Mouse (Mus musculus) right cerebral cortex, postnatal 25 days (tissue): ENCODE results near the gene Sh3bgrl2.

Experiments used
- DNase-seq: peaks from one replicate; pipeline ENCODE4 v3.0.0; 2022

Sh3bgrl2 gene

DNA sequence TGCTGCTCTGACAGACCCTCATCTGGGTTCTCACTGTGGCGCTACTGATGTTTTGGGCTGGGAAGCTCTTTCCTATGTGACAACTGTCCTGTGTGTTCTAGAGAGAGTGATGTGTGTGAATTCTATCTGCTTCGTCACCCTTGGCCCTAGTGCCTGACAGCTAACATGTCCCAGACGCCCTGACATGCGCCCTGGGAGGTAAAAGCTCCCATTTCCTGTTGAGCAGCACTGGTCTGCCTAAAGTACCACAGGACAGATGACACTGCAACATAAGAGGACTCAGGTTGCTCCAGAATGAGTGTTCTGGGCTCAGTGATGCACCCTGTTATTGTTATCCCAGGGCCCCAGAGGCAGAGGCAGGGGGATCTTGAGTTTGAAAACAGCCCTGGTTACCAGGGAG, 12.5 kb downstream of the Sh3bgrl2 start:
- no peak for DNase-seq

DNA sequence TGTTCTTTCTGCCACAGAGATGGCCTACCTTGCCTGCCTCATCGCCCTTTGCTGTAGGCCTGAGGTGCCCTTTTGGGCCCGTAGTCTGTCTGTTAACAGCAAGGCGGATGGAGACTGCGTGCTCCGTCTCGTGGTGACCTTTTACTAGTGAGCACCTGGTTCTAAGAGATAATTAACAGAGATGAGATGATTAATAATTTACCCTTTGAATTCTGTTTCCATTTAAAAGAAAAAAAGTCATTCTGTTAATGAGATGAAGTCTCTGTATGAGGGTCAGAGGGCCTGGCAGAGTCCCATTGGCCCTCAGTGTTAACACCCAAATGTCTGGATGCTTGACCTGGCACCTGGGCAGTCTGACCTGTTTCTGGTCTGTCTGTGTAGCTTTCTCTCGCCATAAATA, 14.8 kb downstream of the Sh3bgrl2 start:
- no peak for DNase-seq

DNA sequence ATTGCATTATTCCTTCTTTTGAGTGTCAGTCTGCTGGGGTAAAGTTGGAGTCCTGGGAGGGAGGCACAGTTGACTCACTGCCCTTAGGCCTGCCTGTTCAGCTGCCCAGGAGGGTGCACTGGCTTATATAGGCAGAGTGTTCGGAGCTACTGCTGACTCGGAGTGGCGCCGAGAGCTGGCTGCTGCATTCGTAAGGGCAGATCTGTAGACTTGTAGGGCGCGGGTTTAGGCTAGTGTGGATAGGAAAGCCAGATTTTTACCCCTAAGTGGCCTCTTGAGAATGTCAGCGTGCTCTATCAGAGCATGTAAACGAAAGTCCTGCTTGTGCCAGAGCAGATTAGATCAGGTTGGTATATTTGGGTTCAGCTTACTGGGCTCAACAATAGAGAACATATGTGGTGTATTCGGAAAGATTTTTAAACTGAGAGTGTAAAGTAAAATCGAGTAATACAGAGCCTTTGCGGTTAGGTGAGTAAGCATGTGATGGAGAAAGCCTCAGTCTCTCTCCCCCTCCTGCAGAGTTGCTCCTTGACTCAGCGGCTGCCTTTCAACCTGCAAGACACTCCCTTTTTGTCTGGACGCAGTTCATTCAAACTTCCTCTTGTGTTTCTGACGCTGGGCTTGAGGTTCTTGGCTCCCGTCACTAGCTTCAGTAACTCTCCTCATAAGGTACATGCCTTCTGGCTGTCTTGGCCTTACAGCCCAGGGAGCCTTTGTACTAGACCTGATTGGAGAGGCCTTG, 15.9 kb downstream of the Sh3bgrl2 start:
- no peak for DNase-seq

DNA sequence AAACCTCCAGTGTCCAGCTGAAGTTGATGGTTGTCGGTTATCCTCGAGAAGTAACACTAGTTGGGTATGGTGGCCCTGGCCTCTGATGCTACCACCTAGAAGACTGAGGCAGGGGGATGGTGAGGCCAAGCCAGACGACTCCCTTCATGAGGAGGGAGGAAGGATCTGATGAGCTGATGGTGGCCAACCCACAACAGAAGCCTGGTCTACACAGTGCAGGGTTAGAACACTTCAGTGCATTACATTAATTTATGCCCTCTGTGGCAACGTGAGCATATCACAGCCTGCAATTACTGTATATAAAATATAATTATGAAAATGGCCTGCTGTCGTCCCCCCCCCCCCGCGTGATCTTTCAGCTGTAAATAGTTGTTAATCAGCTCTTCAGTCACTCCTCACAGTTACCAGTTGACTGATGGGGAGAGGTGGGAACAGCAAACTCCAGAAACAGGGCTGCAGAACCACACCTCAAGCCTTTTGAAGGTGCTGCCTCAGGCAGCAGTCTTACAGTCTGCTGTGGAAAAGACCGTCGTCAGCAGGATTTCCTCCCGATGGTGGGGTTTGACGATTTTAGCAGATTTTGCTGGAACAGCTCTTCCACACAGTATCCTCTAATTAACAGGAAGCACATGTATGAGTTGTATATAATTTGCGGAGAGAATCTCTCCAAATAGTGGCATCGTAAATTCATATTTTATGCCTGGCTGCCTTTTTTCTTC, 17.0 kb downstream of the Sh3bgrl2 start:
- DNase-seq = no peak

DNA sequence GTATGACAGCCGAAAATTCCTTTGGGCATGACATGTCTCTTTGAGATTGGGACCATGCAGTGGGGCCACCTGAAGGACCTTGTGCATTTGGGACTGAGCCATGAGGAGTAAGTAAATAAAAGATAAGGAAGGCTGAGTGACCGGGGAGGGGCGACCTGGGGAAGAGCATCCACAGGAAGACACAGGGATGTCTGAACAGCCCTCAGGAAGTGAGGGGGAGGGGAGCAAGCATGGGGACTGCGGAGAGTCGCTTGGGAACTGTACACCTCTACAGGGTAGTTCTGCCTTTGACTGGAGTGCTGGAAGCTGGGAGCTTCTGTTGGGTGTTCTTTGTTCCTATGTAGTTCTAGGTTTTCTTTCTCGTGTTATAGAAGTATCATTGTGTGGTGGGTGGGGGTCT, 18.0 kb downstream of the Sh3bgrl2 start:
- DNase-seq = no peak

DNA sequence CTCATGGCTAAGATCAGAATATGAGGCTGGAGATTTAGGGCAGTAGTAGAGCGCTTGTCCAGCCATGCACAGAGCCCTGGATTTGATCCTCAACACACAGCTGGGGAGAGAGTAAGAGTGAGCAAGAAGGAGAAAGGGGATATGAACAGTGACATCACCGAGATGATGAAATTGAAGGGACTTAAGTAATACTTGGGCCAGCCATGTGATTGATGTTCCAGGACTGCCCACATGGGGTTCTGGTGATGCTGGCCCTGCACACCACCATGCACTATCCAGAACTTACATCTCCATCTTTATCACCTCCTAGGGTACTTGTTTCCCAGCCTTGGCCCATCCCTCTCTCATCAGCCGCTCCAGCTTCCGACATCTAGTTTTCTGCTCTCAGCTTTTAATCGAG, 20.0 kb downstream of the Sh3bgrl2 start:
- DNase-seq = no peak

DNA sequence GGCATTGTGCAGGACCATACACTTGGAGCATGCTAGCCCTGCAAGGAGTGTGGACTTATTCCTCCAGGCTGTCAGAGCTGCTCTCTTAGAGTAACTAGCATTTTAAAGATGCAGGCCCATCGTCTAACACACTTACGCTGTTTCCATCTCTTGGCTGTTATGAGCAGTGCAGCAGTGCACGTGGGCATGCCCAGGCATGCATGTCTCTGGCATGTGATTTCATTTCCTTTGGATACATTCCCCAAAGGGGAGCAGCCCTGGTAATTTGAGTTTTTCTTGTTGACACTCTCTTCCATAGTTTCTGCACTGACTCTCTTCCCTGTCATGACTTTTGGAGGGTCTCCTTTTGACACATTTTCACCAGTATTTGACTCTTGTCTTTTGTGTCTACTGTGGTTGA, 20.8 kb downstream of the Sh3bgrl2 start:
- DNase-seq = no peak

DNA sequence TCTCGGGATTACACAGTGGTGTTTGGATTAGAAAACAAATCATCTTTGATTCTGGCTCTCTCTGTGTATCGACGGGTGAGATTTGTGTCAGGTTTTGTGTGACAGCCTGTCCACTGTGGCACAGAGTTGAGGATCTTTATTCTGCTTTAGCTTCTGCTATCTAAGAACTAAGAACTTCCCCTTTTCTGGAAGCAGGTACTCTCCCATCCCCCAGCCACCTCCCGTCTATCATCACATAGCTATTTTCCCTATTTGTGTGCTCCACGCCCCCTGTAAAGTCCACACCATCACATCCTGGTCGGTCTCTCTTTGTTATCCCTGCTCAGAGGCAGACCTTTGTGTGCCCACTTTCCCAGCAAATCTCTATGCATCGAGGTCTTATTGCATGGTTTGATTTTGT, 21.8 kb downstream of the Sh3bgrl2 start:
- DNase-seq = no peak

DNA sequence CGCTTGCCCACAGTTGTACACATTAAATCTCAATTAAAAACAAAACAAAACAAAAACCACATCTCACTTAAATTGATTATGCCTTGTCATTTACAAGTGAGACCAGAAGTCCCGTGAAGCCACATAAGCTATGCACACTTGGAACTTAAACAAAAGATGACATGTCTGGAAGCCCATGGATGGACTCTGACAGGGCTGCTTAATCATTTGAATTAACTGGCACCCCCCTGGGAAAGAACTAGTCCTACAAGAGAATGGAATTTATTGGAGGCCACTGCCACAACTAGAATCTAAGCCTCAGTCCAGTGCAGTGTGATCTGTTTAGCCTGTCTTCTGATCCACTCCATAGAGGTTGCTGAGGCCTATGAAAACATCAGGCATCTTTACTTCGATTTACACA, 23.2 kb downstream of the Sh3bgrl2 start:
- no peak for DNase-seq

DNA sequence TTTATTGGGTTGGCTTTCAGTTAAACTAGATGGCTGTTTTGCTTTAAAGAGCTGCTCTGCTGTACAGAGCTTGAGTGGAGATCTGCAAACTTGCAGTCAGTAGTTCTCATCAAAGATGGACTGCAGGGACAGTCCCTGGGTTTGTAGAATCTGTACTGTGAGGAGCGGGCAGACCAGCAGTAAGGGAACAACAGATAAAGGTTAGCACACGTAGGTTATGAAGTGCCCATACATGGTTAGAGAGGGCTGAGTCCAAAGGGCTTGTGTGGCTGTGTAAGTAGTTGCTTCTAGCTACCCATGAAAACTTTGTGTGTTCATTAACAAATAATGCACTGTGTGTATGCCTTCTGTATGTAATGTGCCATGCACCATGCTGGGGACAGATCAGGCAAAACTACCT, 24.2 kb downstream of the Sh3bgrl2 start:
- DNase-seq = no peak

DNA sequence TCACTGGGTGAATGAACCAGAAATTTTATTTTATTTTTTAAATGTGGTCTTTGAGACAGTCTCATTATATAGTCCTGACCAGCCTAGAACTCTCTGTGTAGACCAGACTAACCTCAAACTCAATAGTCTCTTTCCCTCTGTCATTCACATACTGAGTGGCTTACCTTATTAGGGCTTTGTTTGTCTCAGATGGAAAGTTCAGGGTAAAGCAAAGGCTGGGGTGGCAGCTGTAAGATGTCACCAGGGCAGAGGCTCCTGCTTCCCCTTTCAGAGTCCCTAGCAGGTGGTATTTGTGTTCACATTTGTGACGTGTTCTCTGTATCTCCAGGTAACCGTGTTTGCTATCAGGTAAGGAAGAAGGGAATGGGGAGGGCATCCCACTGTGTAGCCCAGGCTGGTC, 24.7 kb downstream of the Sh3bgrl2 start:
- no peak for DNase-seq

DNA sequence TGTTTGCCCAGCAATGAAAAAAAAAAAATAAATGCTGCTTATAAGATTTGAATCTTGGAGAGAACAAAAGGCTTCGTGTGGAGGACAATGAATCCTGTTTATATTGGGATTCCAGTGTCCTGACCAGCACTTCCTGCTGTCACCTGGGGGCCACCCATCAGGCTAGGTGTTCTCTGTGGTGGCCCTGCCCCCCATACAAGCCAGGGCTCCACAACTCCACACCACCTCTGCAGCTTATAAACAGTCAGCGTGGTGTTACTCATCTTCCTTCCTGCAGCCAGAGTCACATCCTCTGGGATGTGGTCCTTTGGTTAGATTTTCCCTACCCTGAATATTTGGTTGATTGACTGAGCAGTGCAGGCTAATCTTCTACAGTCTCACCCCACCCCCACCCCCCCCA, 25.5 kb downstream of the Sh3bgrl2 start:
- no peak for DNase-seq

DNA sequence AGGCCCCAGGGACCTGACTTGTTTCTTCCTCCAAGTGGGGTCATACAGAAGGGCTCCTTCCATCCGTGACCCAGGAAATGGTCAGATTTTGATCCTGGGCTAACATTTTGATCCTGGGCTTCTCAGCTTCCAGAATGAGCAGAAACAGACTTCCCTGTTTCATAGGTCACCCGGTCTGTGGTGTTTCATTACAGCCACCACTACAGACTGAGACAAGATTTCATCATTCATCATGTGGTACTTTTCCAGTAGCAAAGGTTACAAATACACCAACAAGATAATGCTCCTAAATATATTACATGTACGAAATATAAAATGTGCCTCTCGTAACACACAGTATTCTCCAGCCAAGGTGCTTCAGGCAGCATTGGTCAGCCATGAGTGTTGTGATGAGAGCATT, 27.3 kb downstream of the Sh3bgrl2 start:
- no peak for DNase-seq

DNA sequence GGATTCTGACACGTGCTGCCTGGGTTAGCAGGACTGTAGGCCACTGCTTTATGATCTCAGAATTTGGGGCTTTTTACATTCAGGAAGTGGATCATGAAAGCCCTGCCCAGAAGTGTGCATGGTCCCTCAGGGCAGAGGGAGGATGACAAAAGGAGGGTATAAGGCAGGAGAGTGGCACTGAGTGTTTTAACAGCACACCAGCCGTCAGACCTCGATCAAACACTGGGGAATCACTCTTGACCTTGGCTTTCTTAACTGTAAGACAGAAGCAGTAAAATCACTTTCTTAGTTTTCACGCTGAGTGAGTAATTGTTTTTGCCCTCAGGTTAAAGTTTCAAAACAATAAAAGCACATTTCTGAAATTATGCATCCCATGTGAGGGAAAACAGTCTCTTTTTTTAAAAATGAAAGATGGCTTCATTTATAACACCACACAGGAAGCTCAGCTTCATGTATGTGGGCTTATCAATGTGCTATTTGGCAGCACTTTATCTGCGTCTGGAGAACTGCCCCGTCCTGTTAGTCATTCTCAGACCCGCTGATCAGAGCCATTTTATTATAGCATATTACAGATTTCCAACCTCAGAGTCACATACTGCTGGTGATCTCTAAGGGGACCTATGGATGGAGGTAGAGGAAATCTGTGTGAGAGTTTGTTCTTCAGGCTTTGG, 28.0 kb downstream of the Sh3bgrl2 start:
- DNase-seq = no peak

DNA sequence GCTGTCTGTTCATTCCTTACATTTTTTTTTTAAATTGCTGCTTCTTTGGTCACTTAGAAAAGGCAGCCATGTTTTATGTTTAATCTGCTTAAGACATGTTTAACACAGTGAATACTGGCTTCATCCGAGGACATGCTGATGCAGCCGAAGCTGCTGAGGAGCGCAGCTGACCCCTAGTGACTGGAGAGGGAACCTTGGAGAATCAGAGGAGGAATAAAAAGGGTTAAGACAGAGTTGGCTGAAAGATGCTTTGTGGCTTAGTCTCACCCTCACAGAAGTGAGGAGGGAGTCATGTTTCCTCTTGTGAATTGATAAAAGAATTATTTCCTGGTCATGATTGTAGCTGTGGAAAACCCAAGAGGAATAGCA, 28.5 kb downstream of the Sh3bgrl2 start:
- no peak for DNase-seq

DNA sequence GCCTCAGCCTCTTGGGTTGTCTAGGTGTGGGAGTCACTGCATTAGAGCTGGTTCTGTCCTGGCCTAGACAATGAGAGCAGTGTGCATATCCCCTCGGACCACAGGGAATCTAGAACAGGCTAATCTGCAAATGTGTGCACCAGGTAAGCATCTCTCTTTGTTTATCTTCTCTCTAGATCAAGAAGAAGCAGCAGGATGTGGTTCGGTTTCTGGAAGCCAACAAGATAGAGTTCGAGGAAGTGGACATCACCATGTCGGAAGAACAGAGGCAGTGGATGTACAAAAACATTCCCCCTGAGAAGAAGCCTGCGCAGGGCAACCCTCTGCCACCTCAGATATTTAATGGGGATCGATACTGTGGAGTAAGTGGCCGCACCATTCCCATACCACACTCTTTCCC, 29.1 kb downstream of the Sh3bgrl2 start:
- no peak for DNase-seq

DNA sequence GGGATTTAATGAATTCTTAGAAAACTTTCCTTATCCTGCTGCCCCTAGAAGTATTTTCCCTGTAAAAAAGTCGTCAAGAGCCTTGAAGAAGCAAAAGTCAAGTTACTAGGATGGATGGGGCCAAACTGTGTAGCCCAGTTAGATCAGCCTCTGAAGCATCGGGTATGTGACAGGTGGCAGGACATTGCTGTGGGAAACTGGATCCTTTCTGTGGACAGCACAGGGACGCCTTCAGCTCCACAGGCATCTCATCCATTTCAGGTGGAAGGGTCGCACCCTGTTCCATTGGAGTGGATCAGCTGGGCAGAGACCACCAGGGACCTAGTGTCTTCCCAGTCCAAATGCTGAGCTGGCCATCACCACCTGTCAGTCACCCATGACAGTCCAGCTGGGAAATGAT, 30.9 kb downstream of the Sh3bgrl2 start:
- DNase-seq = no peak

DNA sequence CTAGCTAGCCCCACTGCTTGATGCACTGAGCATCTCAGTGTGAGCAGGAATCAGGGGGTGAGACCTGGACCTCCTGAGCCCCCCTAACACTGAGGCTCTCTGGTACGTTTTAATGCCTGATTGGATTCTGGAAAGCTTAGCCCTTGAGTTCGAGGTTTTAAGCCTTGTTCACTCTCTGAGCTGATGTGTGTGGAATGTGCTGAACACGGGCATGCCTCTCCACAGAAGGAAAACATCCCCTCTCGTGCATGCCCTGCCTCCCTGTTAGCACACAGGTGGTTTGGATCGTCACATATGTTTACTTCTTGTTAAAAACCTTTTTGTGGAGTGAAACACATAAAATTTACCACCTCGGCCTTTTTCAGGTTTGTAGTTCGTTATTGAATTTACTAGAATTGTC, 34.6 kb downstream of the Sh3bgrl2 start:
- DNase-seq = no peak

DNA sequence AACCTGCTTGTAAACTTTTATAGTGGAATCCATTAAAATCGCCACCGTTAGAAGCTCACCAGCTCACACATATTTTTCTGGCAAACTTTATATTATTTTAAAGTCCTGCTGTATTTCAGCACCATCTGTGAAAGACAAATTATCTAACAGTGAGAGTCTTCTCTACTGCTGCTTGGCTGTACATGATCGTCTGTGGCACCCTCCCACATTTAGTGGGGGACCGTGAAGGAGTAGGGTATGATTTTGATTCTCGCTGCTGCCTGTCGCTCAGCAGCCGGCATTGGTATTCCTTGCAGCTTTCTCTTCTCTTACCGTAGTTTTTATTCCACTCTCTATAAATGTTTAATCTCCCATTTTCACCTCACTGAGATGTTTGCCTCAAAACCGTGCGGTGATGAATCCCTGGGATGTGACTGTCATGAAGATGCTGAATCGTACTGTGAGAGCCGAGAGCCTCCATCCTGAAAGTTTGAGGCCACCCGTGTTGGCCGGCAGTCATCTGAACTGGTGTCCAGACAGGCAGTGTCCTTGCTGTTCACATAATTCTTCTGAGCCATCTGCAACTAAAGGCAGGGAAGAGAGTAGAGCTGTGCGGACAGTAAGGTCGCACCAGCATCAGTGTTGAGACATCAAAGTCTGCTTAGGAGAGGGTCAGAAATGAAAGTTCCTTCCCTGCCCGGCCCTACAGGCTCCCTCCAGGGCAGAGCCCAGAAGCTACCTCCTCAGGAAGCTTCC, 38.4 kb downstream of the Sh3bgrl2 start:
- DNase-seq = no peak

DNA sequence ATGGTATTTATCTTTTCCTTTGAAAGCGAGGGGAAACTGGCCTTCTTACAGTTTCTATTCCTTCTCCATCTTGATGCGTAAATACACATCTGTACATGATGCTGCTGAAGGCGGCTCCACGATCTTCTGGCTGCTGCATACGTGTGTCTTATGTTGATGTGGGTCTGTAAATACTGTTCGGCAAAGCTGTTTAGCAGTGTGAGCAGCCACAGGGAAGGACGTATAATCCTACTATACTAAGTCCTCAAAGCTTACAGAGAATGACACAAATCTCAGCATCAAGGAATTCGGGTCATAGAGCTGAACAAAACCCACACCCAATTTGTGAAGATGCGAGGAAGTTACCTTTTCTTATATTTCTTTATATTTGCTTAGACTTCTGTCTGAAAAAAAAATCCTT, 39.0 kb downstream of the Sh3bgrl2 start:
- no peak for DNase-seq

DNA sequence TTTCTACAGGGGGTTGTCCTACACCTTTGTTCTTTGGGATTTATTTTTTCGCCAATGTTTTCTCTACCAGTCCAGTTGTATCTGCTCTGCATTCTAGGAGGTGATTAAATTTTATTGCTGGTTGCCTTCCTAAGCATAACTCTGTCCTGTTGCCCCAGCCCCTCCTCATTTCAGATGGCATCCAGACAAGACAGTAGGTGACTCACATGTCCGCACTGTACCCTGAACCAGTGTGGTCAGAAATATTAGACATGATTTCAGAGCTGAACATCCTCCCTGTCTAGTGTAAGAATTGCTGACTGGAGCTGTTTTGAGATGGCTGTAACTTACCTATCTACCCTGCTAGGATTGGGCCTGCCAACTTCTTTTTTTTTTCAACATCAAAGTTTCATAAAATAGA, 40.9 kb downstream of the Sh3bgrl2 start:
- no peak for DNase-seq

DNA sequence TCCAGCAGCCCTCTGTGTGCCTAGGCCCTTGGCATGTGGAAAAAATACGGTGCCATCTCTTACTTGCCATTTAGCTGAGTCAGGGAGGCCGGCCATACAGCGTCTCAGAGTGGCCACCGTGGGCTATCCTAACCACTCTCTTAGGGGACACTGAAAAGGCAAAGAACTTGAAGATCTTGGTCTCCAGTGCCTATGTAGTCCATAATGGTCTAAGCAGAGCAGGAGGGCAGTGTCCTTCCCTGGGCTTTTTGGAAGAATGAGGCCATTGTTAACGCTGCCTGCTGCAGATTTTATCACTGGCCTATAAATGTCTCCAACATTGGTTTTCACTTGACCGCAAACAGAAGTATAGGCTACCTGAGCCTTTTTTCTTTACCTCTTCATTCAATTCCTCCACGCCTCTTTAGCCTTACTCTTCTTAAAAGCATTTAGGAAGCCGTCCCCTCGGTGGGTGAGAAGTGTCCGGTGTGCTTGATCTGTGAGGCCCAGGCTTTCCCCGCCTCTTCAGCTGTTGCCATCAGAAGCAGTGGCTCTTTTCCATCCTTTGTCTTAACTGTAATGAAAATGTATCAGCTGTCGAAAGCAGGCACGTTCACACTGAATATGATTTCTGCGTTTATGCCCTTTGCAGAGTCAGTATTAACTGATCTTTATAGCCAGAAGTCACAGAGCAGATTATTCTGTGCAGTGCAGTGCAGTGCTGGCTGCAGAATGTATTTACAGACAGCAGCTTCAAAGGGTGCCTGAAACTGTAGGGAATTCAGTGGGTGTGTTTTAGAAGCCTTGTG, 41.7 kb downstream of the Sh3bgrl2 start:
- no peak for DNase-seq
